19 mouse cellular contexts compared by ENCODE assay signal in the genomic region with DNA sequence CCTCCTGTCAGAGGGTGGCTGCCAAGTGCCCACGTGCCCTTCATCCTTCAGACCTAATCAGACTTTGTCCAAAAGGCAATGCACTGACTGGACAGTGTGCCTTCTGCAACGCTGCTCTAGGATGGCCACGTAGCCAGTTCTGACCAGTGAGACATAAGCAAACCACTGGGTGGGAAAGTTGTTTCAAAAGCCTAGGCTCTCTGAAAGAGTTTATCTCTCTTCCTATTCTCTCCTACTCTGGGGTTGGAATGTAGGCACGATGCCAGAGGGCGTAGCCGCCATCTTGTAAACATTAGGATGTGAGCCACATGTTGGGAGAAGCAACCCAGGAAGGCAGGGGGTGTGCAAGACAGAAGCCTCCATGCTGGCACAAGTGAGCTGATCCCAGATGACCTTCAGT. TPM values are rescaled to one million over a fixed set of nuclear protein-coding genes. Genes with fewer than 3 reads are reported as not detected.
DNase-seq lines count a peak whose midpoint lies in the region; ATAC-seq and TF ChIP-seq lines count a peak whose summit lies in the region.
"Had no signal": no experiment of that assay in that cellular context is flagged by ENCODE, and none has a peak within 500 bp of the region (broad histone marks: within the 10 kb centered on the region; RNA-seq: fewer than 3 reads in every experiment).

No protein-coding gene starts in this region.

- no peaks in the 10 kb centered on the region for H3K9me3 ChIP-seq in heart, embryonic 10.5 days
- H3K9me3 ChIP-seq in intestine, embryonic 15.5 days, result no peaks in the 10 kb centered on the region
- no peaks in the 10 kb centered on the region for H3K9me3 ChIP-seq in stomach, postnatal 0 days (ENCODE audit: control insufficient read depth, low read length)
- no peaks in the 10 kb centered on the region for H3K9me3 ChIP-seq in embryonic facial prominence, embryonic 10.5 days

- TF ChIP-seq EP300 in stomach, postnatal 0 days (optimal IDR thresholded peaks at IDR 0.05), result no peak

- no peak overlapping the region for H3K4me3 ChIP-seq in heart, embryonic 10.5 days
- H3K4me3 ChIP-seq in intestine, embryonic 15.5 days (replicated peaks), result no peak overlapping the region
- no peak overlapping the region for H3K4me3 ChIP-seq in stomach, postnatal 0 days (ENCODE audit: low read depth, low read length)
- H3K4me3 ChIP-seq in embryonic facial prominence, embryonic 10.5 days, result no peak overlapping the region
- H3K4me3 ChIP-seq: gastrocnemius, adult 2 months had no signal

- no peaks in the 10 kb centered on the region for H3K27me3 ChIP-seq in heart, embryonic 10.5 days (ENCODE audit: insufficient read depth, poor library complexity, severe bottlenecking)
- no peaks in the 10 kb centered on the region for H3K27me3 ChIP-seq in intestine, embryonic 15.5 days (replicated peaks)
- no peaks in the 10 kb centered on the region for H3K27me3 ChIP-seq in stomach, postnatal 0 days (ENCODE audit: control insufficient read depth, insufficient read depth, low read length)
- no peaks in the 10 kb centered on the region for H3K27me3 ChIP-seq in embryonic facial prominence, embryonic 10.5 days (replicated peaks; ENCODE audit: low read depth, poor library complexity, severe bottlenecking)

- H3K4me1 ChIP-seq in heart, embryonic 10.5 days, result peaks cover 46% of the 10 kb centered on the region
- peaks cover 24% of the 10 kb centered on the region for H3K4me1 ChIP-seq in intestine, embryonic 15.5 days (replicated peaks)
- no peaks in the 10 kb centered on the region; the same call in 1 of the 2 replicates for H3K4me1 ChIP-seq in stomach, postnatal 0 days (replicated peaks; ENCODE audit: control insufficient read depth, insufficient read depth)
- peaks cover 10% of the 10 kb centered on the region; the same call in 1 of the 2 replicates for H3K4me1 ChIP-seq in embryonic facial prominence, embryonic 10.5 days

- no peak overlapping the region for H3K9ac ChIP-seq in intestine, embryonic 15.5 days
- no peak overlapping the region for H3K9ac ChIP-seq in stomach, postnatal 0 days (ENCODE audit: low read length)
- H3K9ac ChIP-seq: forebrain, postnatal 0 days had no signal

- no peaks in the 10 kb centered on the region for H3K36me3 ChIP-seq in heart, embryonic 10.5 days
- no peaks in the 10 kb centered on the region for H3K36me3 ChIP-seq in intestine, embryonic 15.5 days
- no peaks in the 10 kb centered on the region for H3K36me3 ChIP-seq in stomach, postnatal 0 days (ENCODE audit: control insufficient read depth, insufficient read depth, low read length)
- H3K36me3 ChIP-seq in embryonic facial prominence, embryonic 10.5 days (replicated peaks), result no peaks in the 10 kb centered on the region

- no peak overlapping the region for H3K27ac ChIP-seq in heart, embryonic 10.5 days
- peak overlapping the region; percentile 8; the same call in 1 of the 2 replicates for H3K27ac ChIP-seq in intestine, embryonic 15.5 days
- H3K27ac ChIP-seq in stomach, postnatal 0 days (replicated peaks), result no peak overlapping the region
- no peak overlapping the region for H3K27ac ChIP-seq in embryonic facial prominence, embryonic 10.5 days (replicated peaks)
- H3K27ac ChIP-seq: gastrocnemius, adult 2 months; macrophage had no signal

- no peak overlapping the region for H3K4me2 ChIP-seq in intestine, embryonic 15.5 days (replicated peaks)
- no peak overlapping the region for H3K4me2 ChIP-seq in stomach, postnatal 0 days (replicated peaks; ENCODE audit: low read depth)
- H3K4me2 ChIP-seq: midbrain, embryonic 11.5 days had no signal

- no peak for TF ChIP-seq CTCF in stomach, postnatal 0 days (IDR thresholded peaks at IDR 0.05; ENCODE audit: low read depth)

- 79% methylated on average over 6 of the region's 6 CpGs for WGBS in heart, embryonic 10.5 days
- WGBS in intestine, embryonic 15.5 days, result 61% methylated on average over 6 of the region's 6 CpGs
- WGBS in stomach, postnatal 0 days, result 36% methylated on average over 6 of the region's 6 CpGs
- 94% methylated on average over 6 of the region's 6 CpGs for WGBS in embryonic facial prominence, embryonic 10.5 days

- peak; percentile 50 for ATAC-seq in intestine, embryonic 15.5 days
- peak; percentile 58 for ATAC-seq in stomach, postnatal 0 days (ENCODE audit: low FRiP score, low TSS enrichment)
- ATAC-seq: forebrain, postnatal 0 days; hindbrain, embryonic 16.5 days had no signal

- DNase-seq in heart, postnatal 4 days, result peak; percentile 54
- no peak for DNase-seq in heart, embryonic 10.5 days (ENCODE audit: low spot score)
- DNase-seq in lung, postnatal 10 days, result peak; percentile 84
- DNase-seq in stomach, postnatal 0 days (ENCODE audit: low spot score), result peak; percentile 46
- DNase-seq in frontal cortex, postnatal 10 days (ENCODE audit: low spot score in 2 of 2), result no peak
- no peak for DNase-seq in embryonic facial prominence, embryonic 10.5 days (ENCODE audit: low spot score)
- DNase-seq: cerebellum, adult 9-11 months; forebrain, postnatal 0 days; gastrocnemius, adult 2 months; kidney, adult 8-10 months; kidney, postnatal 4 days; layer of hippocampus, postnatal 36 days; liver; right cerebral cortex, postnatal 25 days had no signal

RNA-seq across cellular contexts. Expression of gene Sorcs2, which starts 44.3 kb away (rescaled TPM):
- 10 to 100 TPM; 18.1 TPM for total RNA-seq in heart, postnatal 4 days (2021)
- 6.9 and 12.2 TPM in 2 replicates for polyA plus RNA-seq in heart, embryonic 10.5 days (2016; fragmentation: Nextera tagmentation; extraction: Ambion mirVana)
- 9.6 and 10.8 TPM in 2 replicates for polyA plus RNA-seq in intestine, embryonic 15.5 days (2015; fragmentation: Nextera tagmentation; extraction: Ambion mirVana)
- polyA plus RNA-seq in stomach, postnatal 0 days (2015; fragmentation: Nextera tagmentation; extraction: Ambion mirVana), result 3.1 and 4.2 TPM in 2 replicates
- polyA plus RNA-seq in embryonic facial prominence, embryonic 10.5 days (2016; fragmentation: Nextera tagmentation; extraction: Ambion mirVana), result 7.0 and 8.7 TPM in 2 replicates
- total RNA-seq: granulocyte monocyte progenitor cell, adult 5-6 weeks had no signal
- polyA plus RNA-seq: macrophage had no signal

Comparison
In these comparisons a context has a peak if more than half of its experiments do, and no peak if none do; other contexts are left out.
1. DNase-seq: peak in heart, postnatal 4 days (single experiment), lung, postnatal 10 days (single experiment) and stomach, postnatal 0 days (single experiment); none in heart, embryonic 10.5 days (single experiment), frontal cortex, postnatal 10 days (0 of 2) and embryonic facial prominence, embryonic 10.5 days (single experiment).